Mouse (Mus musculus) liver, adult 2 months (tissue): ENCODE data around the gene Slc25a30. TPM values are rescaled to one million over a fixed set of nuclear protein-coding genes. Genes with fewer than 3 reads are reported as not detected.

ENCODE experiments used
- DNase-seq: peaks from one replicate; pipeline ENCODE4 v3.0.0-alpha.2; 2011; ENCODE audit warnings: low read depth, low spot score; ENCODE audit errors: extremely low read depth
- H3K27ac ChIP-seq: fragments of 200-500 bp; replicated peaks from 2 replicates; pipeline ENCODE4 v1.5.1; 2012; ENCODE audit warnings: low read depth, mild to moderate bottlenecking, control low read depth, inconsistent platforms, low read length; ENCODE audit not compliant: insufficient read depth
- H3K27me3 ChIP-seq: fragments of 200-500 bp; 2 replicates; pipeline ENCODE4 v1.6.1; 2012; ENCODE audit warnings: mild to moderate bottlenecking, moderate library complexity, low read length, inconsistent platforms; ENCODE audit not compliant: control insufficient read depth, insufficient read depth
- H3K36me3 ChIP-seq: fragments of 200-500 bp; 2 replicates; pipeline ENCODE4 v1.6.1; 2012; ENCODE audit warnings: low read length, inconsistent platforms; ENCODE audit not compliant: control insufficient read depth, insufficient read depth
- H3K4me1 ChIP-seq: fragments of 200-500 bp; 2 replicates; pipeline ENCODE4 v1.6.1; 2011; ENCODE audit warnings: low read length; ENCODE audit not compliant: control insufficient read depth, insufficient read depth
- H3K4me3 ChIP-seq: fragments of 200-500 bp; 2 replicates; pipeline ENCODE4 v1.5.1; 2011; ENCODE audit warnings: low read depth, mild to moderate bottlenecking, control low read depth, low read length, moderate library complexity; ENCODE audit not compliant: insufficient read depth
- H3K79me2 ChIP-seq: fragments of 200-500 bp; 2 replicates; pipeline ENCODE4 v1.6.1; 2012; ENCODE audit warnings: inconsistent platforms, mild to moderate bottlenecking, low read length, moderate library complexity; ENCODE audit not compliant: control insufficient read depth, insufficient read depth
- H3K9ac ChIP-seq: fragments of 200-500 bp; 2 replicates; pipeline ENCODE4 v1.6.1; 2012; ENCODE audit warnings: low read depth, mild to moderate bottlenecking, control low read depth, inconsistent platforms, low read length
- CTCF ChIP-seq: fragments of 200-500 bp; IDR thresholded peaks from 2 replicates; pipeline ENCODE4 v1.5.1; 2011; ENCODE audit warnings: low read depth, low read length, control low read depth
- POLR2A ChIP-seq: fragments of 200-500 bp; IDR thresholded peaks from 2 replicates; pipeline ENCODE4 v1.6.1; 2011; ENCODE audit warnings: low read length, control low read depth; ENCODE audit not compliant: insufficient read depth; ENCODE audit errors: extremely low read depth
- WGBS: fragments of 180-500 bp; shearing (Covaris S2); methylation state at CpG from one replicate; pipeline ENCODE4 v1.1.7; 2018; 5-methylcytosine and 5-hydroxymethylcytosine counted together
- polyA plus RNA-seq: library from polyadenylated mRNA; depleted of rRNA; stranded (reverse); fragments of >200 nt; gene quantifications from 2 replicates; pipeline ENCODE4 v1.2.3, GENCODE M21; 2012
- total RNA-seq: library from RNA; depleted of rRNA; stranded (reverse); fragments of >200 nt; gene quantifications from 2 replicates; pipeline ENCODE4 v1.2.3, GENCODE M21; 2014

Slc25a30 gene
- total and polyA plus RNA-seq, 2 experiments: 14.8 to 17.4 TPM

DNA sequence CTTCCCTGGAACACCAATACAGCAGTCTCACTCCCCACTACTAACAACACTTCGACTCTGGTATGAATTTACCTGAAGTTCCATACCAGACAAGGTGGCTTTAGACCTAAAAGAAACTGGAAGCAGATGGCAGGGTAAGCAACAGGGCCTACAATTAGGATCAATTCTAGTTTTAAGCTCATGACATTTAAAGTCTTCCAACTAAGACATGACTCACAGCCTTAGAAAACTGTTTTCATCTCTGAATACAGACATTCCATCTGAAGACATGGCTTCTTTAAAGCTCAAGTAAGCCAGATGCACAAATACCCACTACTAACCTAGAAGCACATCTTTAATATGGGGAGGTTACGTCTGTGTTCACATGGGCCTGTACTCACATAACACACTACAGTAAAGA is 38.9 kb downstream of the Slc25a30 start:
- 94% methylated on average over 2 of the region's 2 CpGs for WGBS
- H3K27ac ChIP-seq: no peak overlapping the region

DNA sequence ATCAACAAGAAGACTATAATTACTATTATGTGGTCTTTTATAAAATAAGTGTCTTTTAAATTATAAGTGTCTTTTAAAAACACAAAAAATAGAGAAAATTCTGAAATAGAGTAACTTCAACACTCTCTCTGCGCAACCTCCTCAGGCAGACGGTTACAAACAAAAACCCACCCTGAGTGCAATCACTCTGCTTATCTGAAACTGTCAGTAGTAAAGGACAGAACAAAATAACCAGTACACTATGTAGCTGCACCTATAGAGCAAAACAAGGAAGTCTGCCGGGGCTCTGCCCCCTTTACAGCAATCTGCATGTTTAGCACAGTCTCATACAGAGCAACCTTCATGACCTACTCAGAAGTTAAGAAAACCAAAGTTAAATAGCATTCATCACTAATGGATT is 44.9 kb downstream of the Slc25a30 start:
- no peaks in the 10 kb centered on the region for H3K27me3 ChIP-seq
- H3K36me3 ChIP-seq: peaks cover 57% of the 10 kb centered on the region
- H3K4me3 ChIP-seq: no peak overlapping the region
- H3K79me2 ChIP-seq: peaks cover 4% of the 10 kb centered on the region; the same call in 1 of the 2 replicates
- TF ChIP-seq POLR2A (no peak), CTCF (no peak)
- no peak for DNase-seq
- no peak overlapping the region for H3K27ac ChIP-seq
- no peaks in the 10 kb centered on the region for H3K4me1 ChIP-seq
- 91% methylated on average over 3 of the region's 3 CpGs for WGBS
- no peak overlapping the region for H3K9ac ChIP-seq

More for the DNA sequence above, 38.9 kb downstream of the Slc25a30 start:
- peaks cover 27% of the 10 kb centered on the region; the same call in 1 of the 2 replicates for H3K79me2 ChIP-seq
- no peak for TF ChIP-seq CTCF
- no peak for TF ChIP-seq POLR2A
- DNase-seq: no peak
- no peaks in the 10 kb centered on the region for H3K27me3 ChIP-seq
- H3K4me1 ChIP-seq: peaks cover 10% of the 10 kb centered on the region
- no peak overlapping the region for H3K9ac ChIP-seq
- H3K4me3 ChIP-seq: no peak overlapping the region
- H3K36me3 ChIP-seq: peaks cover 16% of the 10 kb centered on the region

DNA sequence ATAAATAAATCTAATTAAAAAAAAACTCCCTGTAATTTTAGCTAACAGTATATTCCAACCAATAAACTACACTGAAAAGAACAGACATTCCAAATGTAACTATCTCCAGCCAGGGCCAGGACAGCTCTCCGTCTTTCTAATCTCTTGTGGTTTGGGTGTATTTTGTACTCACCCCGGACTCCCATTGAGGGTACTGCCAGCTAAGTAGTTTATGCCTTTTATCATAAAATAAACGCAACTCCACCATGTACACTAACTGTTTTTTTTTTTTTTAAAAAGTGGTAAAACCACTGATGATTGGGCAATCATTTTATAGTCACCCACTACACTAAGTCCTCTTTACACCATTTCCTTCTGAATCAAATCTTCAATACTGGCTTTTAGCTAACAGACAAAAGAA is 51.2 kb downstream of the Slc25a30 start:
- Histone ChIP-seq H3K4me1 (no peaks in the 10 kb centered on the region), H3K79me2 (no peaks in the 10 kb centered on the region), H3K36me3 (peaks cover 69% of the 10 kb centered on the region), H3K4me3 (no peak overlapping the region), H3K9ac (no peak overlapping the region), H3K27ac (no peak overlapping the region), H3K27me3 (no peaks in the 10 kb centered on the region)
- no peak for TF ChIP-seq CTCF
- TF ChIP-seq POLR2A: no peak
- WGBS: 84% methylated on average over 3 of the region's 3 CpGs
- DNase-seq: no peak

DNA sequence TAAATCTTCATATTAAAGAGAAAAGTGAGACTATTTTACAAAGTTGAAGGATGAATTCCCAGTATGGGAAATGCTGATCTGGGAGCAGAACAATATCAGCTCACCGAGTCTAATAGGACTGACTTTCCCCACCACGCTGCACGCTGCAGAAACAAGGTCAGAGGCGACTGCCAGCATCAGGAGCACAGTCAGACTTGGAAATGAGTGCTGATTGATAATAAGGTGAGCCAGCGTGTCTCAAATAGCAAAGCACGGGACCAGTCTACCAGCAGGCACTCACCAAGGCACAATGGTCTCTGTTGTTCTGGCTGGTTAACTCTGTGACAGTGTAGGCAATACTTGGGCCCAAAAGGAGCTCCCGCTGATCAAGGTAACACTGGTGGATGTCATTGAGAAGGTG is 54.2 kb downstream of the Slc25a30 start:
- H3K79me2 ChIP-seq: no peaks in the 10 kb centered on the region
- TF ChIP-seq POLR2A: no peak
- no peaks in the 10 kb centered on the region for H3K4me1 ChIP-seq
- no peak overlapping the region for H3K4me3 ChIP-seq
- H3K36me3 ChIP-seq: peaks cover 70% of the 10 kb centered on the region
- H3K27me3 ChIP-seq: no peaks in the 10 kb centered on the region
- DNase-seq: no peak
- 95% methylated on average over 7 of the region's 7 CpGs for WGBS
- no peak overlapping the region for H3K27ac ChIP-seq
- H3K9ac ChIP-seq: no peak overlapping the region

DNA sequence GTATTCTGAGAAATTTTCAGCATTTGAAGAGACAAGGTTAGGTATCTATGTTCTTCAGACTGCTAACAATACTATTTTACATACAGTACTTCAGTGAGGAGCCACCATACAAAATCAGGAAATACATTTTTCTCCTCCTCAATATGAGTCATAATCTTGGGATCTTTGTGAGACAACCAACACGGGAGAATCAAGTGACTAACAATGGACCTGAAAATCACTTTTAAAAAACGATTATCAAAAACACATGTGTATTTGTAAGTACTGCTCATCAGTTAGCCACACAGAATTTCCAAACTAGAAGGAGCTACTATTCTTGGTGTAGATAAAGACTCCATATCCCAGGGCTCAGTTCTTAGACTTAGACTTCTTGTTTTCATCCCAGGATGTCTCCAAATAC is 55.5 kb downstream of the Slc25a30 start:
- WGBS: 81% methylated on average over 2 of the region's 2 CpGs
- no peaks in the 10 kb centered on the region for H3K79me2 ChIP-seq
- no peaks in the 10 kb centered on the region for H3K4me1 ChIP-seq
- no peak overlapping the region for H3K27ac ChIP-seq
- DNase-seq: no peak
- TF ChIP-seq POLR2A (no peak), CTCF (no peak)
- H3K4me3 ChIP-seq: no peak overlapping the region
- H3K36me3 ChIP-seq: peaks cover 64% of the 10 kb centered on the region
- no peaks in the 10 kb centered on the region for H3K27me3 ChIP-seq
- H3K9ac ChIP-seq: no peak overlapping the region

DNA sequence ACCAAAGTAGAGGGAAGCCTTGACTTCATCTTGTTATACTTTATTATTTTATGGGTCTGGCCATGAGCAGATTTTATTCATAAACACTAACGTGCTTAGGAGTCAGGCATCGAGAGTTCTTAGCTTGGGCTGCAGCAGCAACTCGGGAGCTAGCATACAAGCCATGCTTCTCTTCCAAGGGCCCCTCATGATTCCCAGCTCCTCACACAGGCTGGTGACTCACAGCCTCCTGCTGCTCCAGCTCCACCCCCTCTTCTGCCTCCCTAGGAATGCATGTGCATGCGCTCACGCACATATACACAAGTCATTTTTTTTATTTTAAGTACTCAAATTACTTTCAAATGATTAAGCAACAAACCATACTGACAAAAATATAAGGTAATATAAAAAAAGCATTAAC is 58.7 kb downstream of the Slc25a30 start:
- DNase-seq: no peak
- Histone ChIP-seq H3K79me2 (no peaks in the 10 kb centered on the region), H3K4me3 (no peak overlapping the region), H3K4me1 (no peaks in the 10 kb centered on the region), H3K36me3 (peaks cover 59% of the 10 kb centered on the region), H3K27me3 (no peaks in the 10 kb centered on the region), H3K9ac (no peak overlapping the region), H3K27ac (no peak overlapping the region)
- 94% methylated on average over 5 of the region's 5 CpGs for WGBS
- no peak for TF ChIP-seq POLR2A
- no peak for TF ChIP-seq CTCF
